Mouse (Mus musculus) thymus, postnatal 4 days (tissue): Measurements from ENCODE around the gene Gm9944.
A peak's percentile ranks its signal among the peaks of the same experiment; 100 is the strongest.

Experiments used
- DNase-seq: peaks from one replicate; pipeline ENCODE4 v3.0.0; 2021

Gm9944 gene

DNA sequence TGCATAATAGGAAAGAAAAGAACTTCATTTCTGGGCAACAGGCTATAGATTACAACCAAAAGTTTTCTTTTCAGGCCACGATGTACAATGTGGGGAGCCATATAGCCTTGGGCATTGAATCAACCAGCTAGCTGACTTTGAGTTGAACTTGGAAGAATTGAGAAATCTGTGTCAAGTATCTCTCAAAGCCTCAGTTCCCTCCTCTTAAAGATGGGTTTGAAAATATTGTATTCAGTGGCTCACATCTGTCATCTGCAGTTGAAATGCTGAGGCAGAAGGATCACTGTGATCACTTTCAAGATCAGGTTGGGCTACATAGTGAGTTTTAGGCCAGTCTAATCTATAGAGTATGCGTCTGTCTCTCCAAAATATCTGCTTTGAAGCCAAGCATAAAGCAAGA is at the start of gene Gm9944:
Gene Gm9944 (minus strand): TSS at position 101 of the 400 bp plus-strand sequence.
- DNase-seq = no peak

DNA sequence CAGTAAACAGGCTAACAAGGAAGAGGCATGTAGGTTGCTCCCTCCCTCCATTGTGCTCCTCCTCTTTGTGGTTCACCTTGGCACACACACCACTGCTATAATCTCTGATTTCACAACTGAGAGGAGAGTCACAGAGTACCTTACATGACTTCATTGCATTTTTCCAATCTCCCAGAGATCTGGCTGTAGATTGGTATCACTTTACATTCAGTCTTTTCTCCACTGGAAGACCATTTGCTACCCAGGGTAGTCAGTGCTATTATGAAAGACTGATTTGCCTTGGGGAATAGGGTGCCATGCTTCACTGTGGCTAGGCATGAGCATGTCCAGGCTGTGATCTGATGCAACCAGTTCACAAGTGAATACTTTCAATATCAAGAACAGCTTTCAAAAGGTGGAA is 40.2 kb upstream of the Gm9944 start:
- DNase-seq = no peak

DNA sequence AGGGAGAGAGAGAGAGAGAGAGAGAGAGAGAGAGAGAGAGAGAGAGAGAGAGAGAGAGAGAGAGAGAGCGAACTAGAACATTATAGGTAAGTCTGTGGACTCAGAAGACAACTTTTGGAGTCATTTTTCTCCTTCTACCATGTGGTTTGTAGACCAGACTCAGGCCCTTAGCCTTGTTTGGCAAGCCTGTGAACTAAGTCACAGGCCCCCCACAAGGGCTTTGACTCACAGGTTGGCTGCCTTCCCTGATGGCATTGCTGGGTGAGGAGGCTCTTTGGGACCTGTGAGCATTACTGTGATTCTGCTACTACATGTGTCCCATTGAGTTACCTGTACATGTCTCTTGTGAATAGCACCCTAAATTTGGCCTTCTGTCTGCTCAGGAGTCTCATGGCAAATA is 15.0 kb upstream of the Gm9944 start:
- DNase-seq = no peak

DNA sequence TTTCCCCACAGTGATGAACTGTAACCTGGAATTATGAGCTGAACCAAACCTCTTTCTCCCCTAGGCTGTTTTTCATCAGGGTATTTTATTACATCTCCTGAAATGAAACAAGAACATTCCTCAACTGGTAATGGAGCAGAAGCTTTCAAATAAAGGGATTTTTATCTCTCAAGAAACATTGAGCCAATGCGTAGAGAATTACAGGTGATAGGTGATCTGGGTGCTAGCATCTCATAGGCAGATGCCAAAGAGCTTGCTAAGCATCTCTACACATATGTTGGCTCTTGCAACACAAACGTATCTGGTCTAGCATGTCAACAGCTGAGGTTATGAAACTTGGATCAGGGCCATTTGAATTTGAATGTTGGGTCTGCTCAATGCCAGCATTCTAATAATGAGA is 12.1 kb upstream of the Gm9944 start:
- DNase-seq = no peak

DNA sequence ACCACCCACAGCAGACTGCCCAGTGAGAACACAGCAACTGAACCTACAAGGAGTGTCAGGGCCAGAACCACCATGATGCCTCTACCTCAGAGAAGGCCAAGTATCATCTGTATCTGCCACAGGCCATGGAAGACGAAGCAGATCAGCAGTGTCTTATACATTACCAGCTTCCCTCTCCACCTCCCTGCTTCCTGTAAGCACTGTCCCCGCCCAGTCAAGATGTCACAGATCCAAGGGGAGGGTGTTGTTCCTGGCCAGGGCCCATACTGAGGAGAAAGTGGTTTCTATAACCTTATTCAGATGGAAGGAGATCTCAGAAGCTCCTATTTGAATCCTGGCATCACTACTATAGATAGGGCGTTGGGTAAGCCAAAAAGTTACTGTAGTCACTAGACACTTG is 10.5 kb upstream of the Gm9944 start, which contains the start of gene Aadacl3:
Gene Aadacl3 (minus strand): TSS at position 101 of the 400 bp plus-strand sequence.
- DNase-seq = no peak

DNA sequence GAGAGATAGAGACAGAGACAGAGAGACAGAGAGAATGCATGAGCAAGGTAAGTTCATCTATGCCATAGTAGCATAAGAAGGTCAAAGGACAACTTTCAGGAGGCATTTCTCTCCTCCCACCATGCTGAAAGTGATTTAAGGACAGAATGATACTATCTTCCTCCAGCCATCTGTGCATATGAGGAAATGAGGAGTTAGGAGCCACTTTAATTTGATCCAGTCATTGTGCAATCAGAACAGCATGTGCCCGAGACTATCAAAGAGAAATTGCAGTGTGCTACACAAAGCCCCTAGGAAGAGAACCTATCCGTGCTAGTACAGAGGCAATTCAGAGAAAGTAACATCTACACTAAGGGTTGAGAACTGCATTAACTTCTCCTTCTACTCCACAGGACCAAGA is 4.6 kb downstream of the Gm9944 start:
- no peak for DNase-seq

DNA sequence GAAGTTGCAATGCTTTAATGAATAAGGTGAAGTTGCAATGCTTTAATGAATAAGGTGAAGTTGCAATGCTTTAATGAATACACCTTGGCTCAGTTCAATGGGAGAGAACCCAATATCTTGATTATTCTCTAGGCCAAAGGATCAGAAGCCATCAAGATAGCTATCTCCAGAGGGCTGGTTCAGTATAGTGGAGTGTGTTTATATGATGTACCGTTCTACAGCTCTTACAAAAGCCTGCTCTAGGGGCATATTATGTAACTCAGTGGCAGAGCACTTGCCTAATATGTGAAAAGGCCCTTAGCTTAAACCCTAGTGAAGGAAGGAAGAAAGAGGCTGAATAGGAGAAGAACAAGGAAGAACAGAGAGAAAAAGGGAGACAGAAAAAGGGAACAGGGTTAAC is 11.5 kb downstream of the Gm9944 start:
- DNase-seq = no peak

DNA sequence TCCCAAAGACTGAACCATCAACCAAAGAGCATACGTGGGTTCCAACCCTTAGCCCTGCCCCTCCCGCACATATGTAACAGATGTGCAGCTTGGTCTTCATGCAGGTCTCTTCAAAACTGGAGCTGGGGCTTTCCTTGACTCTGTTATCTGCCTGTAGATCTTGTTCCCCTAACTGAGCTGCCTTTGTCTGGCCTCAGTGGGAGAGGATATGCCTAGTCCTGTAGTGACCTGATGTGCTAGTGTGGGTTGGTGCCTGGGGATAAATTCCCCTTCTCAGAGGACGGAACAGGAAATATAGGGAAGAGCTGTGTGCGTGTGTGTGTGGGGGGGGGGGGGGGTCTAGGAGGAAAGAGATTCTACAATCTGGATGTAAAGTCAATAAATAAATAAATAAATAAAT is 12.0 kb downstream of the Gm9944 start:
- DNase-seq = no peak

DNA sequence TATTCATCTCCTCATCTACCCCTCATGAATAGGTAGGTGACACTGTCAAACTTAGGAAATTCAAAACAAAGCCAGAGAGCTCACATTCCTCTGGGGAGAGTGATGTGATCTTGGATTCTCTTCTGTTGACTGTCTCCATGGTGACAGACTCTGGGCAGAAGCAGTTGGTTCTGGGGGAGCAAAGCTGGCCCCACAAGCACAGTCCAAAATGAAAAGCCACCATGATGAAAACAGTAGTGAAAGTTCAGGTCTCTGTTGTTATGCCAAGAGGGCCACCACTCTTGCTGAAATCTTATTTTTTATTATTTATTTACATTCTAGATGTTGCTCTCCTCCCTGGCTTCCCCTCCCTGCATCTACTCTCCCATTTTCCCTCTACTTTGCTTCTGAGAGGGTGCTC is 14.4 kb downstream of the Gm9944 start, which contains the start of gene 1700012P22Rik:
Gene 1700012P22Rik (minus strand): TSS at position 101 of the 400 bp plus-strand sequence.
- no peak for DNase-seq

DNA sequence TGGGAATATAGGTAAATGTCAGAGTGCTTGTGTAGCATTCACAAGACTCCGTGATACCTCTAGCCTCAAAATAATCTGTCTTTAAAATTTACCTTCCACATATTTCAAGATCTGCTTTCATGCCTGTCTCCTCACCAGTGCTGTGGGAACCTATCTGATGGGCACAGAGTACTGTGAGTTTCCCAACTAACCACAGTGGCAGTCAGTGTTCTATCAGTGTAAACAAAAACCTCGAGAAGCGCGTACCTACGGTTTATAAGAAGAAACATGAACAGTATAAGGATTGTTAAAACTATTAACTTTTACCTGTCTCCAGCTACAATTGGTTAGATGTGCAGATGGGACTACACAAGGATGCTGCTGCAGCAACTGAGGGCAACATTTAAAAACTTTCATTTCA is 19.9 kb downstream of the Gm9944 start:
- DNase-seq = no peak

DNA sequence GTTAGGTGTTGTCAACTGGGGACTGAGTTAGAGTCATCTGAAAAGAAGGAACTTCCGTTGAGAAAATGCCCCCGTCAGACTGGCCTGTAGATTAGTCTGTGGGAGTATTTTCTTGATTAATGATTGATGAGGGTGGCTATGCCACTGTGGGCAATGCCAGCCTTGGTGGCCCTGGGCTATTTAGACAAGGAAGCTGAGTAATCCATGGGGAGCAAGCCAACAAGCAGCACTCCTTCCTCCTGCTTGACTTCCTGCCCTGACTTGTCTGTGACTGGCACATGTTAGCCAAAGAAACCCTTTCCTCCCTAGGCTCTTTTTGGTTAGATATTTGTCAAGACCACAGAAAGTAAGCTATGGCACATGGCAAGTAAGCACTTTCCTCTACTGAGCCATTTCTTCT is 22.4 kb downstream of the Gm9944 start:
- no peak for DNase-seq

DNA sequence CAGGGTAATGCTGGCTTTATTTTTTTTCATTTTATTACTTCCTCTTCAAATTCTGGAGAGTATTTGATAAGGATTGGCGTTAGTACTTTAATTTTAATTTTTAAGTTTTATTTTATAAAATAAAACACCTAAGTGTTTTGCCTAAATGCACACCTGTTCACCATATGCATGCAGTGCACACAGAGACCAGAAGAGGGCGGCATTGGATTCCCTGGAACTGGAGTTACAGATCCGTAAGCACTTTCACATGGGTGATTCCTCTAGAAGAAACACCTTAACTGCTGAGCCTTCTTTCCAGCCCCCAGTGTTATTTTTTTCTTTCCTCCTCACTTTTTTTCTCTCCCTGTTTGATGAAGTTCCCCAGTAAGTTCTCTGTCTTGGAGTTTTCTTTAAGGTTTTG is 24.2 kb downstream of the Gm9944 start:
- peak; percentile 65 for DNase-seq

DNA sequence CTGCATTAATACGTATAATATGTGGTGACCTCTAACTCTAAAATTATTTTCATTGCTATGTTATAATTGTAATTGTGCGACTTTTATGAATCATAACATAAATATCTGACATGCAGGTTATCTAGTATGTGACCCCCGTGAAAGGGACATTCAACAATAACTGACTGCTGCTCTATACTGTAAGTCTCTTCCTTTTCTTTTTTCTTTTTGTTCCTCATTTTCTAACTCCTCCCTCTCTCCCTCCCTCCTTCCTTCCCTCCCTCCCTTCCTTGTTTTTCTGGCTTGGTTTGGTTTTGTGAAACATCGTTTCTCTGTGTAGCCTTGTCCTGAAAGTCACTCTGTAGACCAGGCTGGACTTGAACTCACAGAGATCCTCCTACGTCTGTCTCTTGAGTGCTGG is 28.5 kb downstream of the Gm9944 start:
- DNase-seq = no peak

DNA sequence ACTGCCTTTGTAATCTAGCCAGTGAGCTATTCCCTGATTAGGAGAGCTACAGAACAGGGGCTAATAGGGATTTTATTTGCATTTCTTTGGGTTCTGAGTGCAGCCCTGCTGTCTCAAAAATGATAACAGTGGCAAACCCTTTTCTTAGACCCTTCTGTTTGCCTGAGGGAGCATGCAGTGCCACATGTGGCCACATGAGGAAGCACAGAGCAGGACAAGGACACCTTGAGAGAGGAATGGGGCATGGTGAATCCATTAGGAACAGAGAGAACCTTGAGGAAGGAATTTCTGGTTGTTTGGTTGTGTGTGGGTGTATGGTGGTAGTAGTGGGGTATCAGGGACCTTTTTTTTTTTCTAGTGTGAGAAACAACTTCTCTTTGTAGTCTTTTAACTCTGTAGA is 32.5 kb downstream of the Gm9944 start:
- peak; percentile 15 for DNase-seq

DNA sequence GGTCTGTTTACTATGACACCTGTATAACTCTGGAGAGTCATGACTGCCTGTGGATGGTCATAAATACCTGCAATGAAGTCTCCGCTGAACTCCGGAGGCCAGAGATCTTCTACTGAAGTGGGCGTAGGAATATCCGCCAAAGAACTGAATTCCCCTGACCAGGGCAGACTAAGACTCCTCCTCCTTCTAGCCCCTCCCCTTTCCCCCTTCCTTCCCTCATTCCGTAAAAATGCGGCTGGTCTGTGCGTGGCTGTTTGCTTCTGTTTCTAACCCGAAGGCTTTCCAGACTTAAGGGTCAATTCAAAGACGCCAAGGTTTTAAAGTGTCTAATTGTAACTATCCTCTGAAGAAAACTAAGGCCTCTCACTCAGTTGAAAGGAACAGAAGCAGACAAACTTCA is 44.8 kb downstream of the Gm9944 start, which contains the start of gene Pramef12:
Gene Pramef12 (minus strand): TSS at position 175 of the 400 bp plus-strand sequence.
- no peak for DNase-seq

DNA sequence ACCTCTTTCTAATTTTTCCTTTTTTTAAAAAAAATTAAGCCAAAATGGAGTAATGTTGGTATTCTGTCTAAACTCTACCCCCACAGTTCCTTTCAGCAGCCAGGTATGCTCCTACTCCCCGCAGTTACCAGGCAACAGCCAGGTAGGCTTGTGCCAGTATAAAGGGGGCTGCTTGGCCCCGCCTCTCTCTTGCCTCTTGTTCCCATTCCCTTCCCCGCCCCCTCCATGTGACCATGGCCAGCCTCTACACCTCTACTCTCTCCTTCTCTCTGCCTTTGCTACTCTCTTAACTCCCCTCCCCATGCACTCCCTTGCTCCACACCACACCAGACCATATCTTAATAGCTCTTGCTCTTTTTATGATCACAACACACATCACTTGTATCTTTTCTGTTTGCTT is 46.9 kb downstream of the Gm9944 start:
- no peak for DNase-seq

DNA sequence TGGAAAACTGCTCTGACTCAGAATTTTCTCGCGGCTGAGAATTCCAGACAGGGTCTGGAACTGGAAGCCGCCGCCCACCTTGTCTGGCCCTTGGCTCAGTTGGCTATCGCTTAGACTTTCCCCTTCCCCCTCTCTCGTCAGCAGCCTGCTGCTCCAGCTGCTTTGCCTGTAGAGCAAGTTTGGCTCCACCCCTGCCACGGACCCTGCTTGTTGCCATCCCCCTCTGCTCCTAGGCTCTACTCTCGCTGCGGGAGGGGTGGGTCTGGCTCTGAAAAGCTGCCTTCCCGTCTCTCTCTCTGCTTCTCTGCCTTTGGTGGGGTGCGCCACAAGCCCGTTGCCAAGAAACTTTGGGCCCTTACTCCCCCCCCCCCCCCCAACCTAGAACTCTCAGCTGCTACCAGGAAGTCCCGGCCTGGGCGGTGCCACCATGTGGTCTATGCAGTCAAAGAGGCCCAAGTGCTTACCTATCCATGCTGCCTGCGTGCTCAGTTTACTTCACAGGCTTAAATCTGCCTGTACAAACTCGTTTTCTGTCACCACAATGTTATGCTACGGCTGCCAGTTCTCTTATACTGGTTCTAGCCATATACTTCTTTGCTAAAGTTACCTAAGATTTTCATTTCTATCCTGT is 48.5 kb downstream of the Gm9944 start:
- peak; percentile 21 for DNase-seq
